Mouse (Mus musculus): ENCODE results near the gene Gm8720. TPM values are rescaled to one million over a fixed set of nuclear protein-coding genes. Genes with fewer than 3 reads are reported as not detected.
"Not testable (repeated sequence)": the region's sequence is repeated elsewhere in the genome, so short reads cannot be mapped to it uniquely, and the experiment has no call there.

The Gm8720 gene
- total RNA-seq (2021), result not detected
- long read RNA-seq, experiment 1, result 0 reads
- long read RNA-seq, experiment 2, result 0 reads

- DNase-seq, result not testable (repeated sequence)
Measured at GRCm38 (mm10) chr7:23067356-23067755, at the start of gene Gm8720. TSS of gene Gm8720 (minus strand) at chr7:23067456.

- DNase-seq, result not testable (repeated sequence)
Measured at GRCm38 (mm10) chr7:23055240-23055639, 12.0 kb downstream of the Gm8720 start, which contains the start of gene Vmn1r163. TSS of gene Vmn1r163 (plus strand) at chr7:23055540.

- DNase-seq, result not testable (repeated sequence)
Measured at GRCm38 (mm10) chr7:23019823-23020222, 47.4 kb downstream of the Gm8720 start, which contains the start of gene Gm4216. TSS of gene Gm4216 (minus strand) at chr7:23019923.

Other genes with a start within 250 kb of the Gm8720 start
- gene Vmn1r159, start 223.9 kb downstream of the Gm8720 start, total RNA-seq (2021), result not detected
- gene Vmn1r160, start 196.2 kb downstream of the Gm8720 start, total RNA-seq (2021), result not detected
- gene Gm4214, start 82.8 kb downstream of the Gm8720 start, total RNA-seq (2021), result not detected
- not detected for gene Gm4216, start 47.5 kb downstream of the Gm8720 start, total RNA-seq (2021)
- not detected for gene Vmn1r163, start 11.9 kb downstream of the Gm8720 start, total RNA-seq (2021)
- gene Gm10662, start 77.0 kb upstream of the Gm8720 start, total RNA-seq (2021), result not detected
- gene Vmn1r165, start 149.9 kb upstream of the Gm8720 start, total RNA-seq (2021), result not detected
- not detected for gene Vmn1r166, start 184.2 kb upstream of the Gm8720 start, total RNA-seq (2021)
- gene Gm6902, start 211.4 kb upstream of the Gm8720 start, total RNA-seq (2021), result not detected
- gene Nlrp4e, start 233.7 kb upstream of the Gm8720 start, total RNA-seq (2021), result not detected